Mouse (Mus musculus) stomach, embryonic 14.5 days (tissue): ENCODE measurements around the gene Tmem231. TPM values are rescaled to one million over a fixed set of nuclear protein-coding genes. Genes with fewer than 3 reads are reported as not detected.

Experiments used
- ATAC-seq: fragments of 200-750 bp; cut with Nextera tagmentation; 2 replicates; pipeline ENCODE4 v1.8.0; 2017; ENCODE audit warnings: low read depth, moderate TSS enrichment; ENCODE audit not compliant: insufficient number of reproducible peaks, insufficient read depth, low FRiP score
- H3K27ac ChIP-seq: fragments of 300-500 bp; sonication (generic); 2 replicates; pipeline ENCODE4 v1.5.1; 2014; ENCODE audit warnings: mild to moderate bottlenecking, low read length, moderate library complexity, mixed read lengths
- H3K27me3 ChIP-seq: fragments of 300-500 bp; sonication (generic); 2 replicates; pipeline ENCODE4 v1.6.1; 2014; ENCODE audit warnings: low read length, control low read depth, mixed read lengths; ENCODE audit not compliant: control insufficient read depth, insufficient read depth
- H3K36me3 ChIP-seq: fragments of 300-500 bp; sonication (generic); 2 replicates; pipeline ENCODE4 v1.6.1; 2014; ENCODE audit warnings: mild to moderate bottlenecking, control low read depth, low read length, moderate library complexity, mixed read lengths; ENCODE audit not compliant: control insufficient read depth, insufficient read depth
- H3K4me1 ChIP-seq: fragments of 300-500 bp; sonication (generic); 2 replicates; pipeline ENCODE4 v1.6.1; 2014; ENCODE audit warnings: low read length, control low read depth, mixed read lengths; ENCODE audit not compliant: control insufficient read depth, insufficient read depth
- H3K4me2 ChIP-seq: fragments of 300-500 bp; sonication (generic); replicated peaks from 2 replicates; pipeline ENCODE4 v1.6.1; 2014; ENCODE audit warnings: low read depth, low read length, control low read depth
- H3K4me3 ChIP-seq: fragments of 300-500 bp; sonication (generic); 2 replicates; pipeline ENCODE4 v1.5.1; 2014; ENCODE audit warnings: low read depth, low read length, control low read depth
- H3K9ac ChIP-seq: fragments of 300-500 bp; sonication (generic); replicated peaks from 2 replicates; pipeline ENCODE4 v1.6.1; 2014; ENCODE audit warnings: low read depth, mild to moderate bottlenecking, control low read depth, low read length, moderate library complexity, mixed read lengths
- H3K9me3 ChIP-seq: fragments of 300-500 bp; sonication (generic); 2 replicates; pipeline ENCODE4 v1.6.1; 2016; ENCODE audit warnings: low read depth, low read length, control low read depth; ENCODE audit not compliant: control insufficient read depth
- WGBS: fragments of 180-500 bp; shearing (Covaris S2); extraction: QIAGEN DNeasy Blood & Tissue Kit; methylation state at CpG from one replicate; pipeline ENCODE4 v1.1.7; 2014; 5-methylcytosine and 5-hydroxymethylcytosine counted together
- polyA plus RNA-seq: library from polyadenylated mRNA; unstranded; fragments of >200 nt; fragmentation: Nextera tagmentation; extraction: Ambion mirVana; gene quantifications from 2 replicates; pipeline ENCODE4 v1.2.1, GENCODE M21; 2014

Gene Tmem231
- polyA plus RNA-seq, 1 experiment from 2014 or later = 16.6 TPM

GRCm38 (mm10) chr8:111931721-111932120, 2.0 kb downstream of the Tmem231 start:
- Histone ChIP-seq H3K36me3 (no peaks in the 10 kb centered on the region), H3K27ac (no peak overlapping the region), H3K4me2 (no peak overlapping the region)

GRCm38 (mm10) chr8:111929648-111930344, 3.9 kb downstream of the Tmem231 start:
- WGBS = 60% methylated on average over 8 of the region's 8 CpGs
- no peak for ATAC-seq
- no peaks in the 10 kb centered on the region for H3K27me3 ChIP-seq

More at GRCm38 (mm10) chr8:111931721-111932120, 2.0 kb downstream of the Tmem231 start:
- Histone ChIP-seq H3K4me1 (peaks cover 15% of the 10 kb centered on the region), H3K9me3 (no peaks in the 10 kb centered on the region), H3K27me3 (no peaks in the 10 kb centered on the region), H3K9ac (no peak overlapping the region), H3K4me3 (no peak overlapping the region)
- no peak for ATAC-seq
- 67% methylated on average over 16 of the region's 16 CpGs for WGBS

GRCm38 (mm10) chr8:111924976-111925375, 8.7 kb downstream of the Tmem231 start:
- no peaks in the 10 kb centered on the region for H3K36me3 ChIP-seq
- H3K9me3 ChIP-seq = no peaks in the 10 kb centered on the region
- no peak overlapping the region for H3K9ac ChIP-seq
- H3K4me1 ChIP-seq = no peaks in the 10 kb centered on the region
- no peak overlapping the region for H3K4me3 ChIP-seq
- no peak overlapping the region for H3K4me2 ChIP-seq
- no peak for ATAC-seq
- no peaks in the 10 kb centered on the region for H3K27me3 ChIP-seq
- 72% methylated on average over 7 of the region's 7 CpGs for WGBS
- no peak overlapping the region for H3K27ac ChIP-seq

More at GRCm38 (mm10) chr8:111929648-111930344, 3.9 kb downstream of the Tmem231 start:
- no peak overlapping the region for H3K4me3 ChIP-seq
- peaks cover 15% of the 10 kb centered on the region for H3K4me1 ChIP-seq
- H3K27ac ChIP-seq = no peak overlapping the region
- no peak overlapping the region for H3K9ac ChIP-seq
- no peaks in the 10 kb centered on the region for H3K36me3 ChIP-seq
- H3K4me2 ChIP-seq = no peak overlapping the region
- no peaks in the 10 kb centered on the region for H3K9me3 ChIP-seq

DNA sequence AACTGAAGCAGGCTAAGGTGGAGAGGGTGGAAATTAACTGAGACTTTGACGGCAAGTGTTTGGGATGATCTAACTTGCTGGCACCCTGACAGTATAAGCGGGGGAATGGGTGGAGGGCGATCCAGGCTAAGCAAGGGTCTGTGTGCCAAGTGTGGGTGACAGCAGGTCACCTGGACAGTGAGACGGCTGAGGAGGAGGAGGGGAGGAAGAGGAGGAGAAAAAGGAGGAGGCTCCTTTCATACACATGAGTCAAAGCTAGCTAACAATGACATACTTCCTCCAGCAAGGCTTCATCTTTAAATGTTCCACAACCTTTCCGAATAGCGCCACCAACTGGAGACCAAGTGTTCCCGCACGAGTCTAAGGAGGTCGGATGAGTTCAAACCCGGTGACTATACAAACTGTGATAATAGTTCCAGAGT, 10.3 kb downstream of the Tmem231 start:
- Histone ChIP-seq H3K4me1 (no peaks in the 10 kb centered on the region), H3K27ac (no peak overlapping the region), H3K4me3 (no peak overlapping the region), H3K9ac (no peak overlapping the region), H3K4me2 (no peak overlapping the region), H3K36me3 (no peaks in the 10 kb centered on the region), H3K9me3 (no peaks in the 10 kb centered on the region), H3K27me3 (no peaks in the 10 kb centered on the region)
- 29% methylated on average over 10 of the region's 10 CpGs for WGBS
- 0 out of 2 replicates have a peak, but pooled peaks have one; percentile 5 for ATAC-seq

GRCm38 (mm10) chr8:111920971-111921370, 12.7 kb downstream of the Tmem231 start:
- Histone ChIP-seq H3K27ac (no peak overlapping the region), H3K4me1 (no peaks in the 10 kb centered on the region), H3K9ac (no peak overlapping the region), H3K4me3 (no peak overlapping the region), H3K4me2 (no peak overlapping the region), H3K9me3 (no peaks in the 10 kb centered on the region), H3K36me3 (no peaks in the 10 kb centered on the region), H3K27me3 (no peaks in the 10 kb centered on the region)
- no peak for ATAC-seq
- WGBS = 78% methylated on average over 4 of the region's 4 CpGs

- Histone ChIP-seq H3K4me2 (no peak overlapping the region), H3K27ac (no peak overlapping the region), H3K9me3 (no peaks in the 10 kb centered on the region), H3K36me3 (no peaks in the 10 kb centered on the region), H3K9ac (no peak overlapping the region), H3K4me1 (no peaks in the 10 kb centered on the region), H3K27me3 (no peaks in the 10 kb centered on the region), H3K4me3 (no peak overlapping the region)
- WGBS = 84% methylated on average over 2 of the region's 2 CpGs
- no peak for ATAC-seq
These were observed 14.0 kb downstream of the Tmem231 start for GRCm38 (mm10) chr8:111919663-111920062.

GRCm38 (mm10) chr8:111912860-111913432, 20.7 kb downstream of the Tmem231 start:
- no peak overlapping the region for H3K27ac ChIP-seq
- WGBS = 63% methylated on average over 12 of the region's 12 CpGs
- H3K9ac ChIP-seq = no peak overlapping the region
- H3K9me3 ChIP-seq = no peaks in the 10 kb centered on the region
- no peak overlapping the region for H3K4me3 ChIP-seq
- peak; percentile 67 for ATAC-seq
- no peak overlapping the region for H3K4me2 ChIP-seq
- H3K27me3 ChIP-seq = no peaks in the 10 kb centered on the region
- H3K4me1 ChIP-seq = 0 out of 2 replicates have a peak, but pooled peaks cover 2% of the 10 kb centered on the region
- H3K36me3 ChIP-seq = no peaks in the 10 kb centered on the region

DNA sequence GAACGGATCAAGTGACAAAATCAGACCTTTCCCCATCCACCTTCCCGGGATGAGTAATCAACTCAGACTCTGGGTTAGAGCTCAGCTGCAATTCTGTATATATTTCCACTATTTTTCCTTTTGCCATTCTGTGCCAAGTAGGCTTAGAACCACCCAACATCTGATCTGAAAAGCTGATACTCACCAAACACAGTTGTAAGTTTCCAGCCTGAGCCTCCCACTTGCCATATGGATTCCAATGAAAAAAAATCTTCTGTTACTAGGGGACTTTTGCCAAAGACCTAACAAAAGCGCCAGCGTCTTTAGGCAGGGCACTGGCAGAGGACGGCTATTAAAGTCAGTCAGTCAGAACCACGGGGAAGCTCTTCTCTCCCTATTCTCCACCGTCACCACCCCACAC, 22.1 kb downstream of the Tmem231 start:
- H3K27ac ChIP-seq = no peak overlapping the region
- H3K4me2 ChIP-seq = no peak overlapping the region
- WGBS = 65% methylated on average over 7 of the region's 7 CpGs

More for the DNA sequence above, 22.1 kb downstream of the Tmem231 start:
- Histone ChIP-seq H3K4me1 (0 out of 2 replicates have a peak, but pooled peaks cover 2% of the 10 kb centered on the region), H3K4me3 (no peak overlapping the region), H3K9me3 (no peaks in the 10 kb centered on the region), H3K9ac (no peak overlapping the region), H3K27me3 (no peaks in the 10 kb centered on the region), H3K36me3 (no peaks in the 10 kb centered on the region)
- ATAC-seq = no peak
